Mouse (Mus musculus) thymus, postnatal 0 days (tissue): Measurements from ENCODE around the gene Tent5c. TPM values are rescaled to one million over a fixed set of nuclear protein-coding genes. Genes with fewer than 3 reads are reported as not detected.
"Not testable (repeated sequence)": the region's sequence is repeated elsewhere in the genome, so short reads cannot be mapped to it uniquely, and the experiment has no call there.

ENCODE experiments used
- DNase-seq: peaks from one replicate; pipeline ENCODE4 v3.0.0-alpha.2; 2015; ENCODE audit warnings: low spot score
- polyA plus RNA-seq: library from polyadenylated mRNA; unstranded; fragments of >200 nt; fragmentation: Nextera tagmentation; extraction: Ambion mirVana; gene quantifications from 2 replicates; pipeline ENCODE4 v1.2.1, GENCODE M21; 2015

Gene Tent5c
- polyA plus RNA-seq, 1 experiment from 2014 or later = 2.5 TPM

- no peak for DNase-seq
These were observed 50.0 kb downstream of the Tent5c start for GRCm38 (mm10) chr3:100439088-100439487.

DNA sequence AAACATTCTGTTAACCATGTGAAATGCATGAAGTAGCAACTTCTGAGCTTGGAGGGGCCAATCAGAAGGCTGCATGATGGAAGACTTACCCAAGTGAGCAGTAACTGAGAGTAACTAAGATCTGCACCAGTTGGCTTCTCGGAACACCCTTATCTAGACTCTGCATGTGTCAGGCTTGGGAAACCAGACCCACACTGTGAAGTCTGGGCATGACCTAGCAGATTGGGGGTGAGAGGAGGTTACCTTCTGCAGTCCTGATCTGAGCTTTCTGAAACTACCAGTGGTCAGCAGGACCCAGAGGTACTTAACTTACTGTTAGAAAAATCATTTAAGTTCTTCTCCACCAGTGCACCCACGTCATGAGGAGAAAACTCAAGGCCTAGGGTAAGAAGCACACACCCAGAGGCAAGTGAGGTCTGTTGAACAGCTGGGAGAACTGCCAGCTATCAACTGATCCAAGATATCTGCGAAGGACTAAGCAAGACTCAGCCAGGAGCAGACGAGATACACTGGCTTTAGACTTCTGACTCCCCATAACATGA, 50.6 kb downstream of the Tent5c start:
- DNase-seq = no peak

DNA sequence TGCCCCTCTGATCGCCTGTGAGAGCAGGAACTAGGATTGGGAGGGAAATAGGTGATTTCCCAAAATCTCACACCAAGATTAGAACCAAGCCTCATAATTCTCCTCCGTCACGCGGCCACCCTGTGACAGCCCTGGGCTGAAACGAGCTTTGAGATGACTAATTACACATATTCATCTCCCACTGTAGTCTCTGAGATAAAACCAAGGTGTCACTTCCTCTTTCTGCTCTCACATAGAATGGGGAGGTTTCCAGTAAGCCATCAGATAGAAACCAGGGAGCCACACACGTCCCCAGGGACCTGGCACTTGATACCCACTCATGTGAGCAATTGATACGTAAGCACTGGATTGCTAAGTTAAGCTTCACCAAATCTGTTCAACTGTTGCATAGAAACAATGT, 52.4 kb downstream of the Tent5c start:
- no peak for DNase-seq

- DNase-seq = no peak
These were observed 57.4 kb downstream of the Tent5c start for GRCm38 (mm10) chr3:100431705-100432104.

DNA sequence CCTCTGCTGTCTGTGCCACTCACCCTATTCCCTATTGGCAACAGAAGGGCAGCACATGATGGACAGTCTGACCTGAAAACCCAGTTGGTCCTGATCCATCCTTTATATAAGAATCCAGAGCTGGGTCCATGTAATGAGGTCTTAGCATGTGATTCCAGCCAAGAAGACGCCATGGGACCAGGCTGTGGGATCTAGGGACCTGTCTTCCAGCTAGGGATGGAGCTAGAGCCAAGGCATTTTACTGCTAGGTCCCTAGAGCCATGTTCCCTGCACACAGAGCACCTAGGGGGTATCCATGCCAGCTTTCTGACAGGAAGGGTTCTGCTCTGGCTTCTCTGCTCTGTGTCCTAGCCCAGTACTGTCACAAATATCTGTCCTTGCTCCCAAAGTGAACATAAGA, 58.4 kb downstream of the Tent5c start:
- DNase-seq = no peak

DNA sequence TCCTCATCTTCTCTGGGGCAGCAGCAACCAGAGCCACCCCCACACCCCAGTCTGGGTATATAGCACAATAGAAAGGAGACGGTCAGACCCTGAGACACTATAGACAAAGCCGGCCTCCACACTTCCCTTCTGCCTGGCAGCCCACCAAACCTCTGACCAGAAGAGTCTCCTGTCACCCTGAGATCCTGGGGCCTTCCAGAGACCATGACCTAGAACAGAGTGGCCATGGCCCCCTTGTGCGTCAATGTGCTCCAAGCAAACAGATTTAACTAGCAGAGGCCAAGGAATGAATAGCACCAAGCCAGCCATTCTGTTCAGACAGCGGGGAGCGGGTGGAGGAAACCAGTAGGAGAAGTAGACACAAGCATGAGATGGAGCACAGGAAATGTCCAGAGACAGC, 59.0 kb downstream of the Tent5c start:
- no peak for DNase-seq

DNA sequence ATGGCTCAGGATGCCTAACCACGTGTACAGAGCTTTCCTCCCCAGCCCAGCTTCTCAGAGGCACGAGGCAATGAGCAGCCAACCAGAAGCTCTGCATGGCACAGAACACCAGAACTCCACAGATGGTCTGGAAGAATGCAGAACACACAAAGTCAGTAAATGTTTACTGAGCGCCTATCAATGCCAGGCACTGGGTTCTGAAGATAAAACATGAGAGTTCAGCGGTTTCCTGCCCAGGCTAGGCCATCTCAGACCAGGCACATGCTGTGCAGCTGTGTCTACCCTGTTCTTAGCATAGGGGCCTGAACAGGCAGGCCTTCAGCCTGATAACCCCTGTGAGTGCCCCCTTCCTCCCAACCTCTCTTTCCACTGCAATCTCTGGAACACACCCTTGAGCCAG, 59.5 kb downstream of the Tent5c start:
- no peak for DNase-seq

DNA sequence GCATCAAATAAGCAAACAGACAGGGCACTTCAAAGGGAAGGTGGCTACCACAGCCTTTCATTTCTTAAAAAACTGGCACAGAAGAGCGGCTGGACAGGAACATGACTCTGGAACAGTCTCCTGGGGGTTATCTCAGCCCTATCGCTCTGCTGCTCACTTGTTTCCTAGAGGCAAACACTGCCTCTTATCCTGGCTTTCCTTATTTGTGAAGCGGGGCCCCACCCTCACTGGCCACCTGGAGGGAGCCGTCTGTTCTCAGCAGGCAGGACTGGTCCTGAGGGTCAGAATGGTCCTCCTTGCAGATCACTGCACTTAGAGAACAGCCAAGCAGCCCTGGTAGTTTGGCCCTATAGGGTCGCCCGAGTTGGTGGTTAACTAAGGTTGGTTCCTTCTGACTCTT, 61.6 kb downstream of the Tent5c start:
- DNase-seq = no peak

GRCm38 (mm10) chr3:100422392-100423167, 66.5 kb downstream of the Tent5c start:
- peak; percentile 77 for DNase-seq

DNA sequence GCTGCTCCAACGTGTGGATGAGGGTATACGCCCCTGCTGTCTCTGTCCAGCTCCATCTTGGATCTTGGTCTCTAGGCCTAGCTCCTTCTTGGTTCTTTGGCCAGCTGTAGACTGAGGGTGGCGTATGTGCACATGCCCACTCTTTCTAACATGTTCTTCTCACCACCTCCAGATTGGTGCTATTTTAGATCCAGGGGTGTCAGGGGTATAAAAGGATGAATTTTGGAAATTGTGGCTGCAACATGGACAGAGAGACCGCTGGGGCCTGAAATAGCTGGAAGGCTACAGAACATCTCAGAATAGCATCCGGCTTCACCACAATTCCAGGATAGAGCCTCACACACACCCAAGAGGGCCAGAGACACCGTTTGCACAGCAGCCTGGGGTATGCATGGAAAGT, 67.8 kb downstream of the Tent5c start:
- DNase-seq = no peak

DNA sequence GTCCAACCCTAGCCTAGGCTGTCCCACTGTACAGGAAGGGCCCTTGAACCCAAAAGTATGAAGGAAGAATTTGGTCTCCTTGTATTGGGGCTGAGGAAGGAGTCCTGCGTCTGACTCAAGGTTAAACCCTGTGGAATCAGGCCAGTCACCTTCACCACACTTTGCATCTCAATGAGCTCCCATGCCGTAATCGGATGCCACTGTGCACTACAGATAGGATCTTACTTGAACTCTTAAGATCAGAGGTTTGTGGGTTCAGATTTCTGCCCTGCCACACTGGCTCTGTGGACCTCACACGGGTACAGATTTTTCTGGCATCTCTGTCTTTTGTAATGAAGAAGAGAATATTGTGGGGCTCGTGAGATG, 68.5 kb downstream of the Tent5c start:
- no peak for DNase-seq

DNA sequence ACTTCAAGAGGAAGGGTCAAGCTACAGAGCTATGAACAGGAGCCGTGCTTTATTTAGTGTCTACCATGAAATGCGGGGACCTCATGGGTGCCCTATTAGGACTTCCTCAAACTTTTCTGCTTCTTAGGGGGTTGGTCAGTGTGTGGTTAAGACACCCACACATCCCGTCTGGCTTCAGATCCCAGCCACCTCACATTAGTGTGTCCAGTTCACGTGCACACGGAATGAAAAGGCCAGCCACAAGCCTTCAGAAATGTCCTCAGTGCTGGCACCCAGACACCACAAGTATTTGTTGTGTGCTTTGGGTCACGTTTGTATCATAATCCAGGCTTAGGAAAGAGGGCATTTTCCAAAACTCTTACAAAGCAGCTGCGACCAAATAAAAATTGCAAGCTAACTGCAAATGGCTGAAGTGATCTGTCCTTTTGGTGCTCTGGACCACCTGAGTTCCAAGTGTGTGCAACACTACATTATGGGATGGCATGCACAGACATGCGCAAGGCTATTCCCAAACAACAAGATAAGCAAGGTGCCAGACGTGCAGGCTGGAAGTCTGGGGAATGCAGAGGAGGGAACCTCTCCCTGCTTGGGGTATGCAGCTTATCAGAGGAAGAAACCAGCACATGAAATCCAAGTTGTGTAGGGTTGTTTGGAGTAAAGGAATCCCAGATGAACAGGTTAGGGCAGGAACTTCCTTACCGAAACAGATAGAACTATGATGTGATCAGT, 69.0 kb downstream of the Tent5c start:
- DNase-seq = no peak

DNA sequence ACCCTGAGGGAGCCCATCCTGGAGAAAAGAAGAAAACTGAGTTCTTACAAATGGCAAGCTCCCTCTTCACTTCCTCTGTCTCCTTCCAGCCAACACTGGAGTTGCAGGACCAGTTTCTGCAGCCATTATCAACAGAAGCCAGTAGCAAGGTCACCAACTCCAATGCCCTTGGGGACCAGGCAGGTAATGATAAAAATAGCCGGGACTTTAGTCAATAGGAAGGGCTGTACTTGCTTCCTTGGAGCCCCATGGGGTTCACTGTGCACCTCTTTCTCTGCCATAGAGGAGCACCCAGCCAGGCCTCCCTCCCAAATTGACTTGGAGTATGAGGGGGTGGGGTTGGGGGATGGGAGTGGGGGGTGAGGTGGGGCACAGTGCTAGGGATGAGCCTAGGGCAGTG, 70.7 kb downstream of the Tent5c start:
- no peak for DNase-seq

DNA sequence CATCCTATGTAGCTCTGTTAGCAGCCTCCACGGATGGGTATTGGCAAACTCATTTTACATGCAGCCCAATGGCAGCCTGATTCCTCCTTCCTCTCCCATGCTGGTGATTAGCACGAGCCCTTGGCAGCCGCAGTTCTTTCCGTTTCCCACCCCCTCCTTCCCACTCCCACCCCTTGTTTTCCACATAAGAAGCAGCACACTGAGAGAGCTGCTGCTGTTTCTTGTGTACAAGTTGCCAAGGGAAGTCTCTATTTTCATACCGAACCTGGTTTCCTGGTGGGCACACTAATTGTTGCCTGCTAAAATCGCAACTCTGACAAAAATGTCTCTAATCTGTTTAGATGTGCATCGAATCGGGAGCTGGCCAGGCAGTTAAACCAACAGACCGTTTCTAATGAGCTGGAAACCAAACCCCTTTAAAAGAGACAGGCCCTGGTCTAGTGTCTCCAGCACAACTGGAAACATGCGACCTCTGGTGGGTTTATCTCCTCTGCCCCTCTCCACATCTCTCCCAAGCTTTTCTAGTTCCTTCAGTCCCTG, 71.3 kb downstream of the Tent5c start:
- no peak for DNase-seq

DNA sequence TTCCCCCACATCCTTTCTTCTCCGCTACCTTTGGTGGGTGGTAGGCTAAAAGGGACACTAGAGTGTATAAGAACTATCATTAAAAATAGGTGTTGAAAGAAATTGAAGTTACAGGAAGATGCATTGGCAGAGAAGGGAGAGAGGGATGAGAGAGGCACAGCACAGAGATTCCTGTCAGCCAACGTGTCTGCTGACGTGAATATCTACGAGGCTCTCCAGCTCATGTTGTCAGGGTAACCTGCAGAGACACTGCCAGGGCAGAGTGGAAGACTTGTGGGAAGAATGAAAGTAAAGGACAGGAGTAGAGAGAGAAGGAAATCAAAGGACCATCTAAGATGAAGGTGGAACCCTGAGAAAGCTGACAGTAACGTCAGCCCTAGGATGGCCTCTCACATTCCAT, 73.5 kb downstream of the Tent5c start:
- DNase-seq = no peak

DNA sequence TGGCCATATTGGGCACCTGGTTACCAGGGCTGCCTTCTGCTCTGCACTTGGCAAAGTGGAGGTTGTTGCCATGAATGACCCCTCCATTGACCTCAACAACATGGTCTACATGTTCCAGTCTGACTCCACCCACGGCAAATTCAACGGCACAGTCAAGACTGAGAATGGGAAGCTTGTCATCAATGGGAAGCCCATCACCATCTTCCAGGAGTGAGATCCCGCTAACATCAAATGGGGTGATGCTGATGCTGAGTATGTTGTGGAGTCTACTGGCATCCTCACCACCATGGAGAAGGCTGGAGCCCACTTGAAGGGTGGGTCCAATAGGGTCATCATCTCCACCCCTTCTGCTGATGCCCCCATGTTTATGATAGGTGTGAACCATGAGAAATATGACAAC, 75.5 kb downstream of the Tent5c start:
- not testable (repeated sequence) for DNase-seq

GRCm38 (mm10) chr3:100411945-100412344, 77.2 kb downstream of the Tent5c start:
- DNase-seq = no peak

- DNase-seq = no peak
These were observed 79.8 kb downstream of the Tent5c start for GRCm38 (mm10) chr3:100409280-100409679.

DNA sequence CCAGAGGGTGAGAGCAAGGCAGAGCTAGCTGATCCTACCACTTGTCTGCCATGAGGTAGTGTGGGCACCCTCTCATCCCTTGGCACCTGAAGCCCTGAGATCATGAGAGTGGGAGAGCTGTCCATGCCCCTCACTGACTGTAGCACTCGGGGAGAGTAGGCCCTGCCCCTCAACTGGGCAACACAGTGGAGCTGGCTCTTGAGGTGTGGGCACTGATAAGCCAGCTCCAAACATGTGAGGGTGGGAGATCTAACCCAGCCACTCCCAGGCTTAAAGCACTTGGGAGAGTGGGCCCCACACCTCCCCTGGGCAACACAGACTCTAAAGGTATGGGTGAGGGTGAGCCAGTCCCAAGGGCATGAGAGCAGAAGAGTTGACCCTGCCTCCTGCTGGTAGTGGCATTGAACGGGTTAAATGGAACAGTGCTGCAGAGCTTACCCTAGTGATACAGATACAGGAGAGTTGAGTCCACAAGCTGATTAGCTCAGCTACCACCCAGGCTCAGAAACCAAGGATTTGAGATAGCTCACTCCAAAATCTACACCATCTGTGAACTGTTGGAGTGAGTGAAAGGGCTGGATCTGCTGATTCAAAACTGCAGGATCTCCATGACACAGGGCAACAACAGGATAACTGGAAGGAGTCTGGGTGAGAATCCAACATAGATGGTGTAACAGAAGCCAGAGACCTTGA, 80.6 kb downstream of the Tent5c start:
- no peak for DNase-seq

- no peak for DNase-seq
These were observed 86.5 kb downstream of the Tent5c start for GRCm38 (mm10) chr3:100402656-100403055.
